Mouse (Mus musculus): Measurements from ENCODE around the gene Frat2. TPM values are rescaled to one million over a fixed set of nuclear protein-coding genes. Genes with fewer than 3 reads are reported as not detected.

Gene Frat2
- polyA plus RNA-seq, 1 experiment, result 0.60 TPM

DNA sequence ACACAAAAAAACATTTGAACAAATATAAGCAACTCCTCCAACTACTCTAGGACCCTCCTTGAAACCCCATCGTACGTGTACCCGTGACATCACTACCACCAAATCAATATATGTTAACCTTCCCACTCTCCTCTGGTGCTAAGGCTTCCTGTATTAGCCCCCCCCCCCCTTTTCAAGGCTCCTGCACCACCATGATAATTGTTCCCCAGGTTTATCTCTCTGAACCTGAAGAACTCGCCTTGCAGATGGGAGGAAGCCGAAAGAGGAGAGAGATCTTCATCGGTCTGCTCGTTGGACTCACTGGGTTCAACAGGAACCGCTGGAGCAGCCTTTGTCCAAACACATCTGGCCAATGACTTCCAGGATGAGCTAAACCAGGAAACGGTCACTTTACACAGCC is 40.4 kb downstream of the Frat2 start:
- no peak overlapping the region for H3ac ChIP-seq (ENCODE audit: control insufficient read depth, insufficient read length, low read depth)
- no peak overlapping the region for H3K4me3 ChIP-seq (ENCODE audit: insufficient read depth, poor library complexity, severe bottlenecking)
- no peaks in the 10 kb centered on the region for H3K79me3 ChIP-seq (ENCODE audit: low read depth)
- no peaks in the 10 kb centered on the region for H3K36me3 ChIP-seq (ENCODE audit: control insufficient read depth, insufficient read depth)
- no peaks in the 10 kb centered on the region for H3K79me2 ChIP-seq (ENCODE audit: control insufficient read depth, insufficient read depth)
- peaks cover 18% of the 10 kb centered on the region for H3K27me3 ChIP-seq (ENCODE audit: control insufficient read depth, insufficient read depth, insufficient read length)
- TF ChIP-seq MYOD1 (IDR thresholded peaks at IDR 0.05; ENCODE audit: control insufficient read depth, insufficient read length, low read depth) (no peak), CEBPB (IDR thresholded peaks at IDR 0.05; ENCODE audit: low read depth) (no peak), FOSL1 (IDR thresholded peaks at IDR 0.05; ENCODE audit: insufficient read depth, low read length, poor library complexity, severe bottlenecking) (no peak), MYOG (IDR thresholded peaks at IDR 0.05; ENCODE audit: control insufficient read depth, extremely low read depth, insufficient read length) (no peak), CTCF (IDR thresholded peaks at IDR 0.05; ENCODE audit: control insufficient read depth, insufficient read depth, insufficient read length) (no peak), MAX (IDR thresholded peaks at IDR 0.05) (no peak), USF1 (IDR thresholded peaks at IDR 0.05; ENCODE audit: low read depth) (no peak)

DNA sequence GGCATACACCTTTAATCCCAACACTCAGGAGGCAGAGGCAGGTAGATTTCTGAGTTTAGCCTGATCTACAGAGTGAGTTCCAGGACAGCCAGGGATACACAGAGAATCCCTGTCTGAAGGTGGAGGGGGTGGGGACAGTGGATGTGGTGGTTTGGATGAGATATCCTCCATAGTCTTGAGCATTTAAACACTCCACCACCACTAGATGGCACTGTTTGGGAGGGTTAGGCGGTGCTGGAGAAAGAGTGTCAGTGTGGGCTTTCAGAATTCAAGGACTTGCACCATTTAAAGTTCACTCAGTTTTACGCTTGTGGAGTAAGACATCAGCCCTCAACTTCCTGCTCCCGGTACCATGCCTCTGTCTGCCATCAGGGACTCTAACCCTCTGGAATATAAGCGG is 42.1 kb downstream of the Frat2 start:
- H3ac ChIP-seq (ENCODE audit: control insufficient read depth, insufficient read length, low read depth), result no peak overlapping the region
- no peaks in the 10 kb centered on the region for H3K36me3 ChIP-seq (ENCODE audit: control insufficient read depth, insufficient read depth)
- H3K79me2 ChIP-seq (ENCODE audit: control insufficient read depth, insufficient read depth), result peaks cover 3% of the 10 kb centered on the region
- peaks cover 2% of the 10 kb centered on the region for H3K79me3 ChIP-seq (ENCODE audit: low read depth)
- no peak overlapping the region for H3K4me3 ChIP-seq (ENCODE audit: insufficient read depth, poor library complexity, severe bottlenecking)
- no peak for TF ChIP-seq CTCF (IDR thresholded peaks at IDR 0.05; ENCODE audit: control insufficient read depth, insufficient read depth, insufficient read length)
- no peak for TF ChIP-seq FOSL1 (IDR thresholded peaks at IDR 0.05; ENCODE audit: insufficient read depth, low read length, poor library complexity, severe bottlenecking)
- no peak for TF ChIP-seq CEBPB (IDR thresholded peaks at IDR 0.05; ENCODE audit: low read depth)
- TF ChIP-seq USF1 (IDR thresholded peaks at IDR 0.05; ENCODE audit: low read depth), result no peak
- no peak for TF ChIP-seq MYOG (IDR thresholded peaks at IDR 0.05; ENCODE audit: control insufficient read depth, extremely low read depth, insufficient read length)
- no peak for TF ChIP-seq MAX (IDR thresholded peaks at IDR 0.05)
- no peak for TF ChIP-seq MYOD1 (IDR thresholded peaks at IDR 0.05; ENCODE audit: control insufficient read depth, insufficient read length, low read depth)
- peaks cover 16% of the 10 kb centered on the region for H3K27me3 ChIP-seq (ENCODE audit: control insufficient read depth, insufficient read depth, insufficient read length)

DNA sequence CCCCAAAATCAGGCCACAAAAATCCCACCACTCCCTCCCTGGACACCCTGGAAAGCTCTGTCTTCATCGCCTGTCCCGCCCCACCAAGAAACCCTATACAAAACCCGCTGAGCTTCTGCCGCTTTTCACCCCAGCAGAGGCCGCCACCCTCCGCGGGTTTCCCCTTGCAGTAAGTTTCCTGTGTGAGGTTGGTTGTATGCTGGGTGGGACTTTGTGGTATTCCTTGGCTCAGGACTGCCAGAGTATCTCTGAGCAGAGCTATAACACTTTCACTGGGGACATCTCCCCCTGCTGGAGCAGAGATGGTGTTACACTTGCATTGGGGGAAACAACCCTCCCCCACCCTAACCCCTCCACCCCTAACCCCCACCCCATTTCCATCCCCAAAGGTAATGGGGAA is 44.6 kb downstream of the Frat2 start:
- Histone ChIP-seq H3K36me3 (ENCODE audit: control insufficient read depth, insufficient read depth) (no peaks in the 10 kb centered on the region), H3K4me3 (ENCODE audit: insufficient read depth, poor library complexity, severe bottlenecking) (no peak overlapping the region), H3K27me3 (ENCODE audit: control insufficient read depth, insufficient read depth, insufficient read length) (peaks cover 1% of the 10 kb centered on the region), H3K79me2 (ENCODE audit: control insufficient read depth, insufficient read depth) (peaks cover 15% of the 10 kb centered on the region), H3K79me3 (ENCODE audit: low read depth) (peaks cover 4% of the 10 kb centered on the region), H3ac (ENCODE audit: control insufficient read depth, insufficient read length, low read depth) (no peak overlapping the region)
- TF ChIP-seq CEBPB (IDR thresholded peaks at IDR 0.05; ENCODE audit: low read depth) (no peak), MYOG (IDR thresholded peaks at IDR 0.05; ENCODE audit: control insufficient read depth, extremely low read depth, insufficient read length) (no peak), MYOD1 (IDR thresholded peaks at IDR 0.05; ENCODE audit: control insufficient read depth, insufficient read length, low read depth) (no peak), MAX (IDR thresholded peaks at IDR 0.05) (no peak), USF1 (IDR thresholded peaks at IDR 0.05; ENCODE audit: low read depth) (no peak), FOSL1 (IDR thresholded peaks at IDR 0.05; ENCODE audit: insufficient read depth, low read length, poor library complexity, severe bottlenecking) (no peak), CTCF (IDR thresholded peaks at IDR 0.05; ENCODE audit: control insufficient read depth, insufficient read depth, insufficient read length) (no peak)

DNA sequence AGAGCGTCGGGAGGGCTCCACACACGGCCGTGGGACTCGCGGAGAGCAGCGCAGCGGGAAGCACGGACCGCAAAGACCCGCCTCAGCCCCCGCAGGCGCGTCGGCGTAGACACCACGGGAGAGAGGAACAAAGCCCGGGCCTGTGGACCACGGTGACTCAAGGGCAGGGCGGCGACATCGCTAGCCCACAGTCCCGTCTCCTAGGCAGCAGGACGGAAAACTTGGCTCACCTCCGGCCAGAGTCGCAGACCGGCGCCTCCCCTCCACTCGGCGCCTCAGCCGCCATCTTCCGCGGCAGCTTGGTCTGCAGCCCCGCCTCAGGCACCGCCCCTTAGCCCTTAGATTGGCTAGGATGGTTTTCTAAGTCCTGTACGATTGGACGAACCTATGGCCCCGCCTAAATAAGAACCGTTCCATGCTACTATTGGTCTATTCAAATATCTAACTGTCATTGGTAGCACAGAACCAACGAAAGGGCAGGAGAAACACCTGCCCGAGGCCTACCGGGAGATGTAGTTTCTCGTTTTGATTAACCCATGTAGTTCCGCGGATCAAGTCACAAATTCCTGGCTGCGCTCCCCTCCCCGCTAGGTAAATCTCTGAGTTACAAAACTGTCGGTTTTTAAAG is 46.1 kb downstream of the Frat2 start, which contains the start of gene Arhgap19:
Gene Arhgap19 (minus strand): TSS at position 306 of the 628 bp plus-strand sequence.
- Histone ChIP-seq H3ac (ENCODE audit: control insufficient read depth, insufficient read length, low read depth) (peak within 1 kb of the TSS; percentile 85), H3K79me3 (ENCODE audit: low read depth) (peaks cover 8% of the 10 kb centered on the region), H3K27me3 (ENCODE audit: control insufficient read depth, insufficient read depth, insufficient read length) (no peaks in the 10 kb centered on the region), H3K4me3 (ENCODE audit: insufficient read depth, poor library complexity, severe bottlenecking) (peak within 1 kb of the TSS; percentile 96), H3K79me2 (ENCODE audit: control insufficient read depth, insufficient read depth) (peaks cover 29% of the 10 kb centered on the region), H3K36me3 (ENCODE audit: control insufficient read depth, insufficient read depth) (no peaks in the 10 kb centered on the region)
- TF ChIP-seq CTCF (IDR thresholded peaks at IDR 0.05; ENCODE audit: control insufficient read depth, insufficient read depth, insufficient read length) (no peak), MYOD1 (IDR thresholded peaks at IDR 0.05; ENCODE audit: control insufficient read depth, insufficient read length, low read depth) (no peak), USF1 (IDR thresholded peaks at IDR 0.05; ENCODE audit: low read depth) (no peak), MAX (IDR thresholded peaks at IDR 0.05) (no peak), MYOG (IDR thresholded peaks at IDR 0.05; ENCODE audit: control insufficient read depth, extremely low read depth, insufficient read length) (no peak), FOSL1 (IDR thresholded peaks at IDR 0.05; ENCODE audit: insufficient read depth, low read length, poor library complexity, severe bottlenecking) (no peak), CEBPB (IDR thresholded peaks at IDR 0.05; ENCODE audit: low read depth) (no peak)

DNA sequence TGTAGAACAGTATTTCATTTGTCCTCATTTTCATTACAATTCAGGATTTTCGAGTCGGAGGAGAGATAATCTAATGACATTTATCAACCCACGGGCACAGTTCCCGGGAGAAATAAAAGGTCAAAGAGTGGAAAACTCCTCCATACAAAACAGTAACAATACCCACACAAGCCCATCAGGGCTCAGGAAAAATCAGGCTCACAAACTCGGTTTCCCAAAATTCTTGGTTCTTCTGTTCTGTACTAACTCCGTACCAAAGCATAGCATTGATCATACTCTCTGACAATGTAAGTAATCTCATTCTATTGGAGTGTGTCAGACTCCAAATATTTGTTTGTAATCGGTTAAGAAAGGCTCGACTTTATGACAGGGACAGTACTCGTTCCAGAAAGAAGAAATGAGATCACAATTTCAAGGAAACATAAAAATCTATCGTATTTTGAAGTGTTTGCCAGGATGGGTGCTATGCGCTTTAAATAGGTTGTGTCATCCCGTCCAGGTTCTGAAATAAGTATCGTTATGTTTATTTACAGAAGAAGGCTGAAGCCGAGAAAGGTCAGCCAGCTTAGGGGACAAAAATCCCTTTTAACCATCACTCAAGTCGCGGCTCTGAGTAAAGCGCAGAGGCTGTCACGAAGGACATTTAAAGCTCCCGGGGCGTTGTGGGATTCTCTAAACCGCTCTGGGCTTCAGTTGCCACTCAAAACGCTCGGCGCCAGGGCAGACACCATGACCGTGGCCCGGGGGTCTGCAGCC is 46.8 kb downstream of the Frat2 start:
- H3K4me3 ChIP-seq (ENCODE audit: insufficient read depth, poor library complexity, severe bottlenecking), result peak overlapping the region; percentile 96
- no peaks in the 10 kb centered on the region for H3K36me3 ChIP-seq (ENCODE audit: control insufficient read depth, insufficient read depth)
- peaks cover 29% of the 10 kb centered on the region for H3K79me2 ChIP-seq (ENCODE audit: control insufficient read depth, insufficient read depth)
- peaks cover 8% of the 10 kb centered on the region for H3K79me3 ChIP-seq (ENCODE audit: low read depth)
- TF ChIP-seq CEBPB (IDR thresholded peaks at IDR 0.05; ENCODE audit: low read depth), result no peak
- TF ChIP-seq MYOD1 (IDR thresholded peaks at IDR 0.05; ENCODE audit: control insufficient read depth, insufficient read length, low read depth), result no peak
- TF ChIP-seq MYOG (IDR thresholded peaks at IDR 0.05; ENCODE audit: control insufficient read depth, extremely low read depth, insufficient read length), result no peak
- no peak for TF ChIP-seq FOSL1 (IDR thresholded peaks at IDR 0.05; ENCODE audit: insufficient read depth, low read length, poor library complexity, severe bottlenecking)
- no peak for TF ChIP-seq CTCF (IDR thresholded peaks at IDR 0.05; ENCODE audit: control insufficient read depth, insufficient read depth, insufficient read length)
- no peak for TF ChIP-seq USF1 (IDR thresholded peaks at IDR 0.05; ENCODE audit: low read depth)
- no peak for TF ChIP-seq MAX (IDR thresholded peaks at IDR 0.05)
- H3ac ChIP-seq (ENCODE audit: control insufficient read depth, insufficient read length, low read depth), result peak overlapping the region; percentile 85
- no peaks in the 10 kb centered on the region for H3K27me3 ChIP-seq (ENCODE audit: control insufficient read depth, insufficient read depth, insufficient read length)
